Mouse (Mus musculus) small intestine, adult 2 months (tissue): ENCODE results near the gene Idnk. TPM values are rescaled to one million over a fixed set of nuclear protein-coding genes. Genes with fewer than 3 reads are reported as not detected.

ENCODE experiments used
- H3K27ac ChIP-seq: fragments of 200-500 bp; 2 replicates; pipeline ENCODE4 v1.5.1; 2012; ENCODE audit warnings: low read depth, low read length, control low read depth, inconsistent platforms; ENCODE audit not compliant: insufficient read depth
- H3K27me3 ChIP-seq: fragments of 200-500 bp; 2 replicates; pipeline ENCODE4 v1.6.1; 2012; ENCODE audit warnings: mild to moderate bottlenecking, moderate library complexity, low read length, inconsistent platforms; ENCODE audit not compliant: control insufficient read depth, insufficient read depth
- H3K36me3 ChIP-seq: fragments of 200-500 bp; 2 replicates; pipeline ENCODE4 v1.6.1; 2012; ENCODE audit warnings: mild to moderate bottlenecking, low read length, control low read depth, inconsistent platforms; ENCODE audit not compliant: control insufficient read depth, insufficient read depth
- H3K4me1 ChIP-seq: fragments of 200-500 bp; 2 replicates; pipeline ENCODE4 v1.6.1; 2012; ENCODE audit warnings: low read length, inconsistent platforms, mixed read lengths; ENCODE audit not compliant: control insufficient read depth, insufficient read depth, insufficient read length
- H3K4me3 ChIP-seq: fragments of 200-500 bp; 2 replicates; pipeline ENCODE4 v1.5.1; 2012; ENCODE audit warnings: low read depth, mild to moderate bottlenecking, control low read depth, inconsistent platforms, low read length, moderate library complexity
- CTCF ChIP-seq: fragments of 200-500 bp; IDR thresholded peaks from 2 replicates; pipeline ENCODE4 v1.5.1; 2012; ENCODE audit warnings: low read depth, mild to moderate bottlenecking, control low read depth, inconsistent platforms, low read length, moderate library complexity, mixed read lengths; ENCODE audit not compliant: insufficient replicate concordance, insufficient read length; ENCODE audit errors: extremely low read depth
- POLR2A ChIP-seq: fragments of 200-500 bp; IDR thresholded peaks from 2 replicates; pipeline ENCODE4 v1.6.1; 2012; ENCODE audit warnings: low read depth, mild to moderate bottlenecking, control low read depth, inconsistent platforms, low read length, moderate library complexity
- WGBS: fragments of 180-500 bp; shearing (Covaris S2); methylation state at CpG from one replicate; pipeline ENCODE4 v1.1.7; 2018; 5-methylcytosine and 5-hydroxymethylcytosine counted together
- polyA plus RNA-seq: library from polyadenylated mRNA; depleted of rRNA; stranded (reverse); fragments of >200 nt; gene quantifications from 2 replicates; pipeline ENCODE4 v1.2.3, GENCODE M21; 2012

Idnk gene
- polyA plus RNA-seq, 1 experiment: 18.1 TPM

- Histone ChIP-seq H3K27ac (no peak overlapping the region), H3K36me3 (no peaks in the 10 kb centered on the region), H3K4me3 (no peak overlapping the region), H3K27me3 (peaks cover 3% of the 10 kb centered on the region; the same call in 1 of the 2 replicates), H3K4me1 (peaks cover 2% of the 10 kb centered on the region; the same call in 1 of the 2 replicates)
- TF ChIP-seq POLR2A (no peak), CTCF (no peak)
- WGBS: 86% methylated on average over 1 of the region's 1 CpGs
Measured at GRCm38 (mm10) chr13:58147760-58148159, 9.7 kb upstream of the Idnk start.

- TF ChIP-seq POLR2A (no peak), CTCF (no peak)
- no peaks in the 10 kb centered on the region for H3K36me3 ChIP-seq
- no peak overlapping the region for H3K27ac ChIP-seq
- WGBS: 2% methylated on average over 17 of the region's 17 CpGs
- peak overlapping the region; percentile 51 for H3K4me3 ChIP-seq
- peaks cover 3% of the 10 kb centered on the region; the same call in 1 of the 2 replicates for H3K27me3 ChIP-seq
- H3K4me1 ChIP-seq: peaks cover 2% of the 10 kb centered on the region; the same call in 1 of the 2 replicates
Measured at GRCm38 (mm10) chr13:58148256-58148831, 9.1 kb upstream of the Idnk start.

- Histone ChIP-seq H3K4me3 (no peak overlapping the region), H3K27ac (no peak overlapping the region), H3K4me1 (peaks cover 2% of the 10 kb centered on the region; the same call in 1 of the 2 replicates), H3K36me3 (no peaks in the 10 kb centered on the region), H3K27me3 (peaks cover 3% of the 10 kb centered on the region; the same call in 1 of the 2 replicates)
- 44% methylated on average over 5 of the region's 5 CpGs for WGBS
- TF ChIP-seq CTCF: no peak
- no peak for TF ChIP-seq POLR2A
Measured at GRCm38 (mm10) chr13:58149033-58149558, 8.4 kb upstream of the Idnk start.

GRCm38 (mm10) chr13:58149629-58150028, 7.8 kb upstream of the Idnk start:
- peaks cover 3% of the 10 kb centered on the region; the same call in 1 of the 2 replicates for H3K27me3 ChIP-seq
- no peak overlapping the region for H3K4me3 ChIP-seq
- WGBS: 70% methylated on average over 3 of the region's 3 CpGs
- TF ChIP-seq CTCF (no peak), POLR2A (no peak)
- H3K27ac ChIP-seq: no peak overlapping the region
- H3K36me3 ChIP-seq: no peaks in the 10 kb centered on the region
- H3K4me1 ChIP-seq: peaks cover 2% of the 10 kb centered on the region; the same call in 1 of the 2 replicates

GRCm38 (mm10) chr13:58150442-58150841, 7.0 kb upstream of the Idnk start:
- no peak for TF ChIP-seq CTCF
- TF ChIP-seq POLR2A: no peak
- H3K4me1 ChIP-seq: peaks cover 2% of the 10 kb centered on the region; the same call in 1 of the 2 replicates
- H3K4me3 ChIP-seq: no peak overlapping the region
- no peaks in the 10 kb centered on the region for H3K36me3 ChIP-seq
- 76% methylated on average over 11 of the region's 11 CpGs for WGBS
- H3K27ac ChIP-seq: no peak overlapping the region
- H3K27me3 ChIP-seq: peaks cover 3% of the 10 kb centered on the region; the same call in 1 of the 2 replicates

GRCm38 (mm10) chr13:58156031-58156430, 1.4 kb upstream of the Idnk start:
- Histone ChIP-seq H3K36me3 (peaks cover 15% of the 10 kb centered on the region), H3K4me1 (0 out of 2 replicates have a peak, but pooled peaks cover 2% of the 10 kb centered on the region), H3K27me3 (no peaks in the 10 kb centered on the region), H3K4me3 (no peak overlapping the region), H3K27ac (no peak overlapping the region)
- WGBS: 90% methylated on average over 2 of the region's 2 CpGs
- TF ChIP-seq POLR2A (no peak), CTCF (no peak)

GRCm38 (mm10) chr13:58157036-58157435, 413 bp upstream of the Idnk start:
- WGBS: 11% methylated on average over 8 of the region's 8 CpGs
- Histone ChIP-seq H3K4me1 (0 out of 2 replicates have a peak, but pooled peaks cover 2% of the 10 kb centered on the region), H3K27ac (no peak overlapping the region; the same call in 1 of the 2 replicates), H3K4me3 (peak overlapping the region; percentile 98), H3K36me3 (peaks cover 18% of the 10 kb centered on the region), H3K27me3 (no peaks in the 10 kb centered on the region)
- TF ChIP-seq CTCF: no peak
- TF ChIP-seq POLR2A: no peak
